Mouse (Mus musculus): ENCODE measurements around the gene Pcnx2.

- TF ChIP-seq POLR2A (IDR thresholded peaks at IDR 0.05; ENCODE audit: borderline replicate concordance, extremely low read depth, insufficient read depth, insufficient read length, poor library complexity, severe bottlenecking) (no peak), CTCF (IDR thresholded peaks at IDR 0.05; ENCODE audit: borderline replicate concordance, extremely low read depth, insufficient read depth, insufficient read length) (no peak)
Observed at GRCm38 (mm10) chr8:125909661-125910364, 11.7 kb upstream of the Pcnx2 start.
